Mouse (Mus musculus) myocyte (in vitro differentiated cells): ENCODE results near the gene Osgep.

ENCODE experiments used
- E2F4 ChIP-seq: IDR thresholded peaks from one replicate; pipeline ENCODE4 v1.6.1; 2011; ENCODE audit warnings: mild to moderate bottlenecking, control low read depth, moderate library complexity; ENCODE audit not compliant: insufficient read depth
- MAX ChIP-seq: IDR thresholded peaks from one replicate; pipeline ENCODE4 v1.6.1; 2011; ENCODE audit warnings: low read depth, mild to moderate bottlenecking, control low read depth
- MYOG ChIP-seq, 3 experiments: IDR thresholded peaks; one replicate each; pipeline ENCODE4 v1.6.1; 2011; ENCODE audit warnings: control low read depth in 2 of 3, low read depth in 2 of 3, mild to moderate bottlenecking in 2 of 3; ENCODE audit not compliant: insufficient read length in 2 of 3, control insufficient read depth in 1 of 3, insufficient read depth in 1 of 3
- POLR2A ChIP-seq: IDR thresholded peaks from one replicate; pipeline ENCODE4 v1.6.1; 2011; ENCODE audit warnings: low read depth, mild to moderate bottlenecking, control low read depth, moderate library complexity; ENCODE audit not compliant: insufficient read length
- POLR2AphosphoS2 ChIP-seq: IDR thresholded peaks from one replicate; pipeline ENCODE4 v1.6.1; 2011; ENCODE audit warnings: low read depth, control low read depth; ENCODE audit not compliant: insufficient read length
- USF1 ChIP-seq: IDR thresholded peaks from one replicate; pipeline ENCODE4 v1.6.1; 2011; ENCODE audit warnings: low read depth, mild to moderate bottlenecking, control low read depth, moderate library complexity

DNA sequence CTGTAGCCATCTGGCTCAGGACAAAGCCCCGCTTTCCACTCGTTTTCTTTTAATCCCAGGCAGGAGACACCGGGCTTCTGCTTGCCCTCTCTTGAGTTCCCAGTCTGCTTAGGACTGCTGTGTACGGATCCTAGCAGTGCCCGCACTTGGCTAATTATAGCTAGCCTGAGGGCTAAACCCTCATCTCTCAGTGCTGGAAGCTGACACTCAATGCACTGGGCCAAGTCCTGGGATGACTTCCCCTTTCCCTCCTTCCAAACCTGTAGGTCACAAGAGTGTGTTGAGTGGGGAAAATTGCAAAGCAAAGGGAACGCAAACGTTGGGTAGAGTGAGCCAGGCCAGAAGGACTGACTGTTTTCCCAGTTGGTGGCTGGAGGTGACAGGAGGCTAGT is 27.3 kb downstream of the Osgep start, which contains the start of gene Klhl33:
- no peak for TF ChIP-seq POLR2AphosphoS2
- no peak for TF ChIP-seq MYOG (IDR thresholded peaks at IDR 0.05; ENCODE audit: control insufficient read depth in 1 of 3, insufficient read depth in 1 of 3, insufficient read length in 2 of 3, low read depth in 2 of 3)
- TF ChIP-seq POLR2A: no peak
- TF ChIP-seq MAX: no peak
- TF ChIP-seq E2F4: no peak
- TF ChIP-seq USF1: no peak
